Mouse (Mus musculus) regulatory T cell (primary cell): ENCODE results near the gene Aatf.

Experiments
- in situ Hi-C: fragments of 300-600 bp; cut with MboI, MseI; formaldehyde crosslinking; loops from one replicate; pipeline ENCODE4 v1.15.1; 2025; ENCODE audit warnings: high pct_unique_total_duplicates

Aatf gene

DNA sequence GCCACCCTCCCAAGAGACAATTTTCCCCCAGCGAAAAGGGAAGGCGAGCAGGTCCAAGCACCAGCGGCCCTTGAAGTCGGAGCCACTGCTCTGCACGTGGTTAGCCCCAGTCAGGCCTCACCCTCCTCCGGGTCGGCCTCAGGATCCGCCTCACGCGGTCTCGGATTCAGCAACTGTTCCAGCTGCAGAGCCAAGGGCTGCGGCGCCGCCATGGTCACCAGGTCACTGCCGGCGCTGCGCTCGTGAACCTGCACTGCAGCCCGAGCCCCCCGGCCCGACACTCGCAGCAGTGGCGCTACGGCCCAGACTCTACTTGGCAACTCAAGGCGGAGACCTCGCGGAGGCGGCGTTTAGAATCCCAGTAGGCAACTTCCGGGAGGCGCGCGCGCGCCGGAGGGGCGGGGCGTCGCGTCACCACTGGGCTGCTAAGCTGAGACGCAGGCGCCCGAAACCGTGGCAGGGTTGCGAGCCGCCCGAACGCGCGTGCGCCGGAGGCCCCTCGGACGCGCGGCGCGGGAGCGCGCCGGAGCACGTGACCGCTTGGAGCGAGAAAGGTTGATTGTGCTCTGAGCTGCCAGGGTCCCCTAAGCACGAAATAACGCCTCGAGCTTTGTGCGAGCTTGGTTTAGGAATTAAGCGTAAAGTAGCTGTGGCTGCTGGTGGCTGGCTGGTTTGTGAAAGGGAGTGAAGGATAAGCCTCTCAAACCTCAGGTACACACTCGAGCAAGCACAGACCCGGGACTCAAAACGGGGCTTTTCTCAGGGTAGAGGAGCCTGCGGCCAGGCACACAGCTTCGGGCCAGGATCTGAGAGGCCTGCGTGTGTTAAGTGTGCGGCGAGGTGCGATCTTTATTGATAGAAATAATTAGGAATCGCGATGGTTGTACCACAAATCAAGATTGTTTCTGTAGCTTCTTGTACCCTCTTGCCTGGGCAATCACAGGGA lies at the start of gene Aatf:
TSS of gene Aatf (minus strand) at position 352 of the 946 bp plus-strand sequence.
- in situ Hi-C loops, result loop anchor here (10.0 kb wide), 1 partner anchor 369 kb away; no protein-coding TSS in a partner anchor

- in situ Hi-C loops, result no loop called here
These were observed 49.5 kb upstream of the Aatf start for GRCm38 (mm10) chr11:84562758-84563347.

GRCm38 (mm10) chr11:84561546-84561945 lies 48.2 kb upstream of the Aatf start:
- in situ Hi-C loops, result no loop called here

- in situ Hi-C loops, result no loop called here
These were observed 40.6 kb upstream of the Aatf start for GRCm38 (mm10) chr11:84553821-84554450.

DNA sequence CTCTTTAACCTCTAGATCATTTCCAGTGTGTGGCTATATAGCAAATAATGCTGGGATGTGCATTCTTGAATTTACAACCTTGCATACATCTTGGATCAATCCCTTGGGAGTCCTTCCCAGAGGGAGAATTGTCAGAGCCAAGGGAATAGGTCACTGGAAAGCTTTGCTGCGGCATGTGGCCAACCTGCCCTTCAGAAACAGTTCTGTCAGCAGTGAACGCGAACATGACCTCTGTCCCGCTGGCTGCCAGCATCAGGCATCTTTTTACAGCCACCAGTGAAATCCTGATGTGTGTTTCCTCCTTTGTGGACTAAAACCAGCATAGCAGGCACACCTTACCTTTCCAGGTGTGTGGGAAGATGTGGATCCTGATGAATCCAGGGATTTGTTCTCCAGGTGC lies 38.0 kb upstream of the Aatf start:
- in situ Hi-C loops, result no loop called here

DNA sequence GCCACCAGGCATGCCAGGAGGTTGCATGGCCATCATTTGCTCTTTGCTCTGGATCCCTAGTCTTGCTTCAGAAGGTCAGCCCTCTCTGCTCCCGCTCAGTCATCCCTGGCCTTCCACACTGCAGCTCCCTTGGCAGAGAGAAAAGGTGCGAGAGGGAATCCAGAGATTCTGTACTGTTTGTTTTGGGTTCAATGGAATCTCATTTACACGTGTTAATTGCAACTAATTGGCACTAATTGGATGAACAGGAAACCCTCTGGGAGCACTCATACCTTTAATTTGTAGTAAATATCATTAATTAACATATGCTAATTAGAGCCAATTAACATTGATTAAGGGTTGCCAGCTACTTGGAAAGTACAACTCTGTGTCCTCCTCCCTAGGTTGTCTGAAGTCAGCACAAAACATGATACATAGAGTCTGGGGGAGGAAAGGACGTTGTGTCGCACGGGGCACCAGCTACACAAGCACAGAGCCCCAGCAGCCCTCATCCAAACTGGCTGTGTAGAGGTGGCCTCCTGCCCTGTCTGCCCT lies 36.0 kb upstream of the Aatf start:
- in situ Hi-C loops, result no loop called here

DNA sequence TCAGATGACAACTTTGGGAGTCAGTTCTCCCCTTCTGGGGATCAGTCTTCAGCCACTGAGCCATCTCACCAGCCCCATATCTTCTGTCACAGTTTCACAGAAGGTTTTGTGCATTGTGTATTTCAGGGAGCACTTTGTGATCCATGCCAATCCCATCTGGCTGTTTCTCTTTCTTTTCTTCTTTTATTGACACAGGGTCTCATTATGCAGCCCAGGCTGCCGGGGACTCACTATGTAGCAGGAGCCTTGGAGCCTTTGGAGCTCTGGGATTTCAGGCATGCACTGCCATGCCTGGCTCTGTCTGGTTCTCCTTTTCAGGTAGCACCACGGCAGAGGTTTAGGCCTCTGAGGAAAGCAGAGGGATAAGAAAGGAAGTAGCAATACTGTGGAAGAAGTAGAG lies 35.0 kb upstream of the Aatf start:
- in situ Hi-C loops, result no loop called here

DNA sequence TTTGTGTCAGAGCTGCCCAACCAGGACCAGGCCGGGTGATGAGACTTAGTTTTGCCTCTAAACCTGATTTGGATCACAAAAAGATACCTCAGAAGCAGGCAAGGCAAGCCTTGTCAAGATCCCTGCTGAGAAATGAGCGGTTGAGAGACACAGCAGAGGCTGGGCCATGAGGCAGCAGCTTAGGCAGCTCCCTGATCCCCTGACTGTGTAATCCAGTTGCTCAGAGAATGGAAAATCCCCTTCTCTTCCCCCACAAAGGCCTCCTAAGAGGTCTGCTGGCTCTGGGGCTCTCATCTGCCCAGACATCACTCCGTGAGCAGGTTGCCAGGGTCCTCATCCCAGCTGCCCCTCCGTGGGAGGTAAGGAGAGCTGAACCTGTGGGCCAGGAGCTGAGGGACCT lies 26.7 kb upstream of the Aatf start:
- in situ Hi-C loops, result no loop called here

DNA sequence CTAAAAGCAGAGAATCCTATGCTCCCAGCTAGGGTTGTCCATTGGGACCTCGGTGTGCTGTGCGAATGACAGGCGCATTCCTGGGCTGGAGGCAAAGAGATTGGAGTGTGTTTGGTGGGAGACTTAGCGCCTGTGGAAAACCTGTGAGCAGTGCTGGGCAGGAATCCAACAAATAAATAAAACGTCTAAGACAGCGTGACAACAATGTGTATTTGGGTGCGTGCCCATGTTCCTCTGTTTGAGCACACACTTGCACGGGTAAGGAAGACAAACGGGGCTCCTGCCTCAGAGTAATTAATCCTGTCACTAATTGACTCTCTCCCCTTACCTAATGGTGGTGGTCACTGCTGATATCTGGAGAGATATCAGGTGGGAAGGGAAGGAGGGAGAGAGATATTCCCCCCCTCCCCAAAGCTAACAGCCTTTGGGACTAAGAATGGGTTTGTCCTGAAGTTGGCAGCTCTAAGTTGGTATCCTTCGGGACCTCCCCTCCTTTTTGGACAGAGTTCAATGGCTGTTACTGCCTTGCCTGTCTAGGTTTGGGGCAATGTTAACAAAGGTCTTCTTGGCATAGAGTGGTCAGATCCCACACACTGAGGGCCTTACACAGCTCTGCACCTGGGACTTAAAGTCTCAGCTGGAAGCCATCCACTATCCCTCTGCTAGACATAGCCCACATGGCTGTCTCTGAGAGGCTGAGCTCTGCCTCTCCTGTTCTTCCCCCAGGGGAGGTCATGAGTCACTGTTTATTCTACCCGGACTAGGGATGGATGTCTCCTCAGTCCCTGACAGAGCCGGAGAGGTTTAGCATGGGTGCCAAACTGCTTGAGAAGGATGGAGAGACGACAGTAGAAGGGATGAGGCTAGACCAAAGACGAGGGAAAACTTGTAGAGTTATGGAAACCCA lies 16.7 kb upstream of the Aatf start:
- in situ Hi-C loops, result no loop called here

GRCm38 (mm10) chr11:84529143-84529755 lies 15.9 kb upstream of the Aatf start:
- in situ Hi-C loops, result no loop called here

DNA sequence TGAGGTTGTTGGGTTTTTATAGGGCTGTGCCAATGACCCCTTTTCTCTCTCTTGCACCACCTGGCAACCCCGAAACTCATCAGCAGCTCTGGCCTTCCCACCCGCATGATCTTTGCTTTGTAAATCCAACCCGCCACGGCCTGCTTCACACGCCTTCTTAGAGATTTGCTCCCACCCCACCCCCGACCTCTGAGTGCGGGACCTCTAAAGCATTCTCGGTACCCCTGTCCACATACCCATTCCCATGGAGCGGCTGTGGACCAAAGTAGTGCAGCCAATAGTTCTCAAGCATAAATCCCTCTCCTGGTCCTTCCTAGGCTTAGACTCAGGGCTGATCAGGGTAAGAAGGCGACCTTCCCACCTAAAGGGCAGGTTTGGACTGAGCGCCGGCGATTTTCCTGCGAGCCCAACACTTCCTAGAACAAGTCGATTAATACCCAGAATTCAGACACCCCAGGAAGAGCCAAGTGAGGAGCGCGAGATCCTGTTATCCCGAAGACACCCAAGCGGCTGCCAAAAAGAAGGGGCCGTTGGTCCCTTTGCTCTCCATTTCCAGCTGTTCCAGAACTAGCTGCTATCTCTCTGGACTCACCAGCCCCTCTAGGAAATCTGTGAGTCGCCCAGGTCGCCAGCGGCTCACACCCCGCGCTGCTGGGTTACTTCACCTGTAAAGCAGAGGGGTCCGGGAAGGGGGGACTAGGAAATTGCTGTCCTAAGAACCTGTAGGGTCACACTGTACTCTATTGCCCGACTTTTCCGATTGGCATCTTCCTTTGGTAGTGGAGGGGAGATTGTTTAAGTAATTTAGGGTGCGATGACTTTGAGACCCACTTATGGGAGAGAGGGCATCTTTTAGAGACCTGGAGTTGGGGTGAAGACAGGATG lies 13.9 kb upstream of the Aatf start:
- in situ Hi-C loops, result no loop called here

GRCm38 (mm10) chr11:84526451-84526850 lies 13.1 kb upstream of the Aatf start:
- in situ Hi-C loops, result no loop called here

- in situ Hi-C loops, result no loop called here
These were observed 12.3 kb upstream of the Aatf start, which contains the start of gene Lhx1 for GRCm38 (mm10) chr11:84525421-84526274. Gene Lhx1, minus strand, starts transcription at chr11:84525535.

DNA sequence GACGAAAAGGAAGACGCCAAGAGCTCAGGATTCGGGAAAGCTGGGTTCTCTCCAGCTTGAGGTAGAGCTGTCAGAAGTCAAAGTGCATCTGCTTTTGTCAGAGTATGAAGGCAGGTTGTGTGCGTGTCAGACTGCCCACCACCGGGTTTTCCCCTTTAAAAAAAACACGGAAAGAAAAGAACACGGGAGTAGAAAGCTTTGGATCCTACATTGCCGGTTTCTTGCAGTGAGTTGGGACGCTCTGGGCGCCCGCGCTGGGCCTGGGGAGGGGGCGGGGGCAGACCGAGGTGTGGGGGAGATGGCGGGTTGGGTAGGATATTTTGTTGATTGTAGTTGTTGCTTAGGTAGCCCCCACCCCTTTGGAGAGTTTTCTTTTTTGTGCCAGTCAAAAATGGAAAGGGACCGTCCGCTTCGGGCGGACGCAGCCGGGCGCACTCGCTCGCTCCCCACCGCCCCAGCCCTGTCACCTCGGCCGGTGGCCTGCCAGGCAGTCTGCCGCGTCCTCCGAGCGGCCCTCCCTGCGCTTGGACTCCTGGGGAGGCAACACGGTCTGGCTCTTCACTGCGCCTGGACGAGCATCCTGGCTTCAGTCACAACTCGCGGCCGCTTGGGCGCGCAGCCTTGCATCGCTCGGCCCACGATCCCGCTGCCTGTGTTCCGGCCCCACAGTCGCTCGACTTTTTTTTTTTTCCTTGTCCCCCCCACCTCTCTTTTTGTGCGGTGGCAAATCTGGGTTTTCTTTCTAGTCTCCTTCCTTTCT lies 11.4 kb upstream of the Aatf start:
- in situ Hi-C loops, result no loop called here

DNA sequence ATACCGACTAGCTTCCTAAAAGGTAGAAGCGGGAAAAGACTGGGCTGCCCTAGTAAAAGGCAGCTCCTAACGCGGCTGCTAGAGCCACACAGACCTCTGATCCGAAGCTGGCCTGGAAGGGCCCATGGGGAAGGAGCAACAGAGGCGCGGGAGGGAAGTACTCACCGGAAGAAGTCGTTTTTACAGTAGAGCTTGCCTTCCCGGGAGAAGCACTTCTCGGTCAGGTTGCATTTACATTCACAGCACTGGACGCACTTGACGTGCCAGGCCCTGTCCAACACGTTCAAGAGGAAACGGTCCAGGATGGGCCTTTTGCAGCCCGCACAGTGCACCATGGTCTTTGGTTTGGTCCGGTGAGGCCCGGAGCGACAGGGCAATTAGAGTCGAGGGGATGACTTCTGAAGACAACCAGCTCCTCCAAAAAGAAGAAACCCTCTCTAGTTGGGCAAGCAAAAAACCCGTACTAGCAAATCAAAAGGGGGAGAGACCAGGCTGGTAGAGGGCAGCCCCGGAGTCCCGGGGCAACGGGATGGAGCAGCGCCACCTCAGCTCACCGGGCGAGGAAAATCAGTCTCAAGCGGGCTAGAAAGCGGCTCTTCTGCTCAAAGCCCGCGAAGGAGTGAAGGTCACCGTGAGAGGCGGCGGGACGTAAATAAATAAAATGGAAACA lies 10.7 kb upstream of the Aatf start:
- in situ Hi-C loops, result no loop called here

GRCm38 (mm10) chr11:84523321-84523831 lies 10.1 kb upstream of the Aatf start:
- in situ Hi-C loops, result no loop called here
